Mouse (Mus musculus) kidney, adult 18-20 months (tissue): ENCODE measurements around the gene Mob4.
"Not testable (repeated sequence)": the region's sequence is repeated elsewhere in the genome, so short reads cannot be mapped to it uniquely, and the experiment has no call there.

Experiments
- DNase-seq: peaks from one replicate; pipeline ENCODE4 v3.0.0; 2021

Mob4 gene

GRCm38 (mm10) chr1:55130943-55131401 lies at the start of gene Mob4:
TSS of gene Mob4 (plus strand) at chr1:55131231.
- peak; percentile 93 for DNase-seq

- DNase-seq: no peak
Measured at GRCm38 (mm10) chr1:55082106-55082505, 48.9 kb upstream of the Mob4 start.

GRCm38 (mm10) chr1:55085781-55086366 lies 45.2 kb upstream of the Mob4 start:
- no peak for DNase-seq

GRCm38 (mm10) chr1:55086868-55087400 lies 44.1 kb upstream of the Mob4 start:
- DNase-seq: peak; percentile 70

- peak; percentile 67 for DNase-seq
Measured at GRCm38 (mm10) chr1:55087401-55087904, 43.6 kb upstream of the Mob4 start.

- peak; percentile 99 for DNase-seq
Measured at GRCm38 (mm10) chr1:55087932-55088610, 43.0 kb upstream of the Mob4 start, which contains the start of the genes Hspe1 and Hspd1. TSS of gene Hspe1 (plus strand) at chr1:55088132. TSS of gene Hspd1 (minus strand) at chr1:55088243.

- no peak for DNase-seq
Measured at GRCm38 (mm10) chr1:55088611-55089497, 42.2 kb upstream of the Mob4 start.

- no peak for DNase-seq
Measured at GRCm38 (mm10) chr1:55089498-55090064, 41.5 kb upstream of the Mob4 start.

- no peak for DNase-seq
Measured at GRCm38 (mm10) chr1:55092056-55092455, 39.0 kb upstream of the Mob4 start.

- no peak for DNase-seq
Measured at GRCm38 (mm10) chr1:55092469-55092868, 38.6 kb upstream of the Mob4 start.

GRCm38 (mm10) chr1:55106919-55107585 lies 24.0 kb upstream of the Mob4 start:
- no peak for DNase-seq

- no peak for DNase-seq
Measured at GRCm38 (mm10) chr1:55107644-55108043, 23.4 kb upstream of the Mob4 start.

- no peak for DNase-seq
Measured at GRCm38 (mm10) chr1:55108473-55108872, 22.6 kb upstream of the Mob4 start.

GRCm38 (mm10) chr1:55109066-55109766 lies 21.8 kb upstream of the Mob4 start:
- DNase-seq: no peak

- no peak for DNase-seq
Measured at GRCm38 (mm10) chr1:55123046-55123445, 8.0 kb upstream of the Mob4 start.

- DNase-seq: no peak
Measured at GRCm38 (mm10) chr1:55123561-55123960, 7.5 kb upstream of the Mob4 start.

GRCm38 (mm10) chr1:55124136-55124535 lies 6.9 kb upstream of the Mob4 start:
- not testable (repeated sequence) for DNase-seq

GRCm38 (mm10) chr1:55129716-55130115 lies 1.3 kb upstream of the Mob4 start:
- no peak for DNase-seq

- no peak for DNase-seq
Measured at GRCm38 (mm10) chr1:55130190-55130916, 678 bp upstream of the Mob4 start.

GRCm38 (mm10) chr1:55131424-55132014 lies 488 bp downstream of the Mob4 start:
- no peak for DNase-seq
